Mouse (Mus musculus) heart, embryonic 10.5 days (tissue): ENCODE measurements around the gene Zfp28. TPM values are rescaled to one million over a fixed set of nuclear protein-coding genes. Genes with fewer than 3 reads are reported as not detected.

Source experiments
- DNase-seq: peaks from one replicate; pipeline ENCODE4 v3.0.0-alpha.2; 2017; ENCODE audit warnings: low spot score
- H3K27ac ChIP-seq: fragments of 300-500 bp; sonication (generic); 2 replicates; pipeline ENCODE4 v1.5.1; 2016; ENCODE audit warnings: mild to moderate bottlenecking
- H3K27me3 ChIP-seq: fragments of 300-500 bp; sonication (generic); 2 replicates; pipeline ENCODE4 v1.6.1; 2016; ENCODE audit warnings: mild to moderate bottlenecking; ENCODE audit not compliant: poor library complexity, insufficient read depth, severe bottlenecking
- H3K36me3 ChIP-seq: fragments of 300-500 bp; sonication (generic); 2 replicates; pipeline ENCODE4 v1.6.1; 2016; ENCODE audit warnings: mild to moderate bottlenecking, moderate library complexity
- H3K4me1 ChIP-seq: fragments of 300-500 bp; sonication (generic); 2 replicates; pipeline ENCODE4 v1.6.1; 2016; ENCODE audit warnings: mild to moderate bottlenecking
- H3K4me3 ChIP-seq: fragments of 300-500 bp; sonication (generic); 2 replicates; pipeline ENCODE4 v1.5.1; 2016; ENCODE audit warnings: mild to moderate bottlenecking, moderate library complexity
- H3K9me3 ChIP-seq: fragments of 300-500 bp; sonication (generic); 2 replicates; pipeline ENCODE4 v1.6.1; 2016; ENCODE audit warnings: mild to moderate bottlenecking, moderate library complexity
- WGBS: fragments of 180-500 bp; shearing (Covaris S2); methylation state at CpG from one replicate; pipeline ENCODE4 v1.1.7; 2016; 5-methylcytosine and 5-hydroxymethylcytosine counted together
- polyA plus RNA-seq: library from polyadenylated mRNA; unstranded; fragments of >200 nt; fragmentation: Nextera tagmentation; extraction: Ambion mirVana; gene quantifications from 2 replicates; pipeline ENCODE4 v1.2.1, GENCODE M21; 2016

Gene Zfp28
- polyA plus RNA-seq: 8.6 and 9.5 TPM in 2 replicates

DNA sequence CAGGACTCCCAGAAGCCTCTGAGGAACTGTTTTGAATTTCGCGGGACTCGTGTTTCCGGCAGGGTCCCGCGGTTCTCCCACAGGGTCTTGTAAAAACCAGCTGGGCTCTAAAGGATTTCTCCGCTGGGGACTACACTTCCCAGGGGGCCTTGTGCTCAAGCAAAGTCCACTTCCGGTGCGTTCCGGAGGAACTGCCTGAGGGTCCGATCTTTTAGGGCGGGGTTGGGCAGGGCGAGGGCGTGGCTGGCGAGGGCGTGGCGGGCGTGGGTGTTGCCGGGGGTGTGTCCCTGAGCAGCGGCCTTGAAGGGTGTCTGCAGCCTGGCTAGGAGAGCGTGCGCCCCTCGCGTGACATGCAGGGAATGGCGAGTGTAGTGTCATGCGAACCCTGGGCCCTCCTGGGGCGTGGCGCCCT is at the start of gene Zfp28:
Gene Zfp28, plus strand, starts transcription at position 252 of the 412 bp plus-strand sequence.
- H3K4me3 ChIP-seq: peak within 1 kb of the TSS; percentile 70
- H3K36me3 ChIP-seq: peaks cover 13% of the 10 kb centered on the region
- no peaks in the 10 kb centered on the region for H3K27me3 ChIP-seq
- H3K27ac ChIP-seq: peak within 1 kb of the TSS; percentile 86
- peaks cover 6% of the 10 kb centered on the region; the same call in 1 of the 2 replicates for H3K4me1 ChIP-seq
- 1% methylated on average over 28 of the region's 28 CpGs for WGBS
- peak; percentile 99 for DNase-seq
- H3K9me3 ChIP-seq: no peaks in the 10 kb centered on the region

DNA sequence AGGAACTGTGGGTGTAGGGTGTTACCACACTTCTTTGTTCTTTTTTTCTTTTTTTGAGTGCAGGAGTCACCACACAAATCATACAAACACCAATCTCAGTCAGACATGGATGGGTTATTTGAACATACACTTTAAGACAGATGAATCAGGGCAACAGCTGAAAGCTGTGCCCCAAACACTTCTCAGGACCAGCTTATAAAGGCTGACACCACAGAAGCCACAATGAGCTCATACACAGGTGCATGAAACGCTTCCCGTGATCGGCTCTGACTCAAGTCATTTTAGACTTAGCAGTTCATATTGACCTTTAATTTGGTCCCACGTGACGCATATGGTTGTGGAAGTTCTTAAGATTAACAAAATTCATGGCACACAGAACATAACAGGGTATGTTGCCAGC is 43.2 kb upstream of the Zfp28 start:
- Histone ChIP-seq H3K9me3 (no peaks in the 10 kb centered on the region), H3K27me3 (no peaks in the 10 kb centered on the region), H3K4me3 (no peak overlapping the region), H3K36me3 (no peaks in the 10 kb centered on the region), H3K27ac (no peak overlapping the region), H3K4me1 (no peaks in the 10 kb centered on the region)
- 71% methylated on average over 5 of the region's 5 CpGs for WGBS
- DNase-seq: no peak

DNA sequence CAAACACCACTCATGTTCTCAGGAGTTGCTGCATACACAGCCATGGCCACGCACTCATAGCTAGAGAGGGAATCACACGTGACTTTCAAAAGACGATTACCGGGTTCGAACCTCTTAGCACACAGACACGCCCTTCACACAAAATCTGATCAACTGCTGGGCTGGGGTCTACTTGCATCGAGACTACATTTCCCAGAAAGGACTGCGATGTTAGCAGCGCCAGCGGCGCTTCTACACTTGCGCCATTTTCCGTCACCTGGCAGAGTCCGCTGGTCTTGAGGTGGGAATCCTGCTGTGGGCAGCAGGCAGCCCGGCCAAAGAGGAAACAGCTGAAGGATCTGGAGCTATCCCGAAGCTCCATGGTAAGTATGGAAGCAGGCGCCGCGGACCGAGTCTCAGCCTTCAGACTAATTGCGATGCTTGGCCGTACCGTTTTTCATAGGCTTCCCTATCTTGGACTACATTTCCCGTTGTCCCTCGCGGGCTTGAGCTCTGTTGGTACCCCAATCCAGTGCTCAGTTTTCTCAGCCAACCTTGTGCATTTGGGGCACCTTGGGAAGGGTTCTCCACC is 39.5 kb upstream of the Zfp28 start, which contains the start of gene Gm3854:
Gene Gm3854, plus strand, starts transcription at position 259 of the 571 bp plus-strand sequence.
- H3K27me3 ChIP-seq: no peaks in the 10 kb centered on the region
- under 1% methylated on average over 26 of the region's 26 CpGs for WGBS
- DNase-seq: peak; percentile 92
- peak within 1 kb of the TSS; percentile 77 for H3K4me3 ChIP-seq
- H3K9me3 ChIP-seq: no peaks in the 10 kb centered on the region
- no peaks in the 10 kb centered on the region for H3K4me1 ChIP-seq
- H3K36me3 ChIP-seq: no peaks in the 10 kb centered on the region
- peak within 1 kb of the TSS; percentile 89 for H3K27ac ChIP-seq

DNA sequence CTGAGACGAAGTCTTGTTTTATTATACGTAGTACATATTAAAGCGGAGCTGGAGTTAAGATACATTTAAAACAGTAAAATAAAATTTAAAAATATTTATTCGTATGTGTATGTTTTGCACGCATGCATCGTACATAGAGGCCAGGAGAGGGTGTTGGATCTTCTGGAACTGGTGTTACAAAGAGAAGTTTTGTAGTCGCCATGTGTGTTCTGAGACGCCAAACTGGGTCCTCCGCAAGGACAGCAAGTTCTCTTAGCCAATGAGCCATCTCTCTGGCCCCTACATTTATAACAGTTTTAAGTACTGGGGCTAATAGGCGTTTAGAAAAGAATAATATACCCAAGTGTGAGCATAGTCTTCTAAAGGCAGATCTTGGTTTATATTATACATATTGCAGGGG is 39.0 kb upstream of the Zfp28 start:
- Histone ChIP-seq H3K4me1 (no peaks in the 10 kb centered on the region), H3K9me3 (no peaks in the 10 kb centered on the region), H3K27ac (peak overlapping the region; percentile 89; the same call in 1 of the 2 replicates), H3K36me3 (no peaks in the 10 kb centered on the region), H3K27me3 (no peaks in the 10 kb centered on the region), H3K4me3 (peak overlapping the region; percentile 77)
- 32% methylated on average over 10 of the region's 10 CpGs for WGBS
- peak; percentile 28 for DNase-seq

DNA sequence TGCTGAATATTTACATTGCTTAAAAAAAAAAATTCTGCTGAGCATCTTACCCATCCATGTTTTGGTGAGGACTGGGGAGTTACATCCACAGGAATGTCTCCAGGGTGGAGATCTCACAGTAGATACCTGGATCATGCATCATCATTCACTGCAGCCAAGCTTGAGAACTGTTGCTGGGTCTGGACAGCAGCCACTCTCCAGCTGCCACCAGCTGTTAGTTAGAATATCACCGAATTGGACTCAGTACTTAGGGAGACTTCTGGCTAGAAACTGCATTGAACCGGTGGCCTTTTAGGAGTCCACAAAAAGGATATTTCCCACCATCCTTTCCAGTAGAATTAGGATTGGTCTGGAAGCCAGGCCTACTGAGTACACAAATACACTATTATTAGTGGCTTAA is 25.0 kb upstream of the Zfp28 start:
- Histone ChIP-seq H3K36me3 (peaks cover 14% of the 10 kb centered on the region; the same call in 1 of the 2 replicates), H3K27ac (no peak overlapping the region), H3K9me3 (no peaks in the 10 kb centered on the region), H3K4me3 (no peak overlapping the region), H3K4me1 (no peaks in the 10 kb centered on the region; the same call in 1 of the 2 replicates), H3K27me3 (no peaks in the 10 kb centered on the region)
- no peak for DNase-seq
- WGBS: 63% methylated on average over 2 of the region's 2 CpGs

DNA sequence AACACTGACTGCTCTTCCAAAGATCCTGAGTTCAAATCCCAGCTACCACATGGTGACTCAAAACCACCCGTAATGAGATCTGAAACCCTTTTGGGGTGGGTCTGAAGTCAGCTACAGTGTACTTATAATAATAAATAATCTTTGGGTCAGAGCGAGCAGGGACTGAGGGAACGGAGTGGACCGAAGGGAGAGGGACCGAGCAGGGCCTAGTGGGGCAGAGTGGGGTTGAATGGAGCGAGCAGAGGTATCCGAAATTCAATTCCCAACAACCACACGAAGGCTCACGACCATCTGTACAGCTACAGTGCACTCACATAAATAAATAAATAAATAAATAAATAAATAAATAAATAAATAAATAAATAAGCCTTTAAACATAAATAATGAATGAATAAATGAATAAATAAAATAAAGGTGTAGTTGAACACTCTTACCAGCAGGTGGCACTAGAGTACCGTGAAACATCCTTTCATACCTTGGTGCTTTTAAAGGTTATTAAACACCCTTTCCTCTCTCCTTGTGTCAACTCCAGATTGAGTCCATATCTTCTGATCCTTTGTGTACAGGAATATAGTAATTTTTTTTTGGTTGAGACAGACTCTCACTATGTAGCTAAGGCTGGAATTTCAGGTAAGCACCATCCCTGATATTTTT is 24.0 kb upstream of the Zfp28 start:
- WGBS: 55% methylated on average over 10 of the region's 10 CpGs
- H3K4me1 ChIP-seq: peaks cover 4% of the 10 kb centered on the region; the same call in 1 of the 2 replicates
- no peak overlapping the region for H3K27ac ChIP-seq
- no peaks in the 10 kb centered on the region for H3K9me3 ChIP-seq
- no peak overlapping the region for H3K4me3 ChIP-seq
- H3K36me3 ChIP-seq: peaks cover 7% of the 10 kb centered on the region; the same call in 1 of the 2 replicates
- peak; percentile 67 for DNase-seq
- H3K27me3 ChIP-seq: no peaks in the 10 kb centered on the region

DNA sequence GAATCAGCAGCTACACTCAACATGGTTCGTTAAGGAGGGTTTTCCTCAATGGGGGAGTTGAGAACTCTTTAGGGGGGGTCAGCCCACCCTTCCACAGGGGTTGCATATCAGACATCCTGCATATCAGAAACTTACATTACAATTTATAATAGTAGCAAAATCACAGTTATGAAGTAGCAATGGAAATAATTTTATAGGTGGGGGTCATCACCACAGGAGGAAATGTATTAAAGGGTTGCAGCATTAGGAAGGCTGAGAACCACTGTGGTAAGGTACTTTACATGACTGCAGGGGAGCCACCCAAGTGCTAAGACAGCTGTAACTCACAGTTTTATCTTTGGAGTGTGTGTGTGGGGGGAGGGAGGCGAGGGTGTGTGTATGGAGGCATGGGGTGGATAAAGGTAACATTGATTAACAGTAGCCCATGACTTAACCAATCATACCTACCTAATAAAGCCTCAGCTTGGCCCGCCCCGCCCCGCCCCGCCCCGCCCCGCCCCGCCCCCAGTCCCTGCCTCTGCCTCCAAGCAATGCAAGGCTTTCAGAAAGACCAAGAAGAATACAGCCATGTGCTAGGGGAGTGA is 22.5 kb upstream of the Zfp28 start:
- no peaks in the 10 kb centered on the region for H3K9me3 ChIP-seq
- no peak overlapping the region for H3K4me3 ChIP-seq
- 12% methylated on average over 9 of the region's 9 CpGs for WGBS
- peaks cover 4% of the 10 kb centered on the region; the same call in 1 of the 2 replicates for H3K4me1 ChIP-seq
- DNase-seq: no peak
- no peak overlapping the region for H3K27ac ChIP-seq
- no peaks in the 10 kb centered on the region for H3K36me3 ChIP-seq
- no peaks in the 10 kb centered on the region for H3K27me3 ChIP-seq

DNA sequence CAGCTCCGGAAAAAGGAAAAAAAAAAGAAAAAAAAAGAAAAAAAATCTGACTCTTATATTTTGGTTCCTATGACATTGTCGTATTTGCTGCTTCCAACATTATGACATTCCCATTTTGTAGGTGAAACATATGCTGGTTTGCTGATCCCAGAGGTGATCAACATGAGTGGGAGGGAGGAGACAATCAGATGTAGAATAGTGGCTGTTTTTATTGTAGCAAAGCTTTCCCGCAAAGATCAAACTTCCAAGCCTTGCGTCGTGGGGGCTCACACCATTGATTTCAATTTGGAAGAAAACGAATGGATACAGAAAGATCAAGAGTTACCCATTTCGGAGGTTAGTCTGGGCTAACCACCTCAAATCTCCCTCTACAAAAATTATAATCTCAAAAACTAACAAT is 21.3 kb upstream of the Zfp28 start:
- 25% methylated on average over 7 of the region's 7 CpGs for WGBS
- H3K4me3 ChIP-seq: peak overlapping the region; percentile 69
- H3K27me3 ChIP-seq: no peaks in the 10 kb centered on the region
- DNase-seq: no peak
- peak overlapping the region; percentile 85 for H3K27ac ChIP-seq
- no peaks in the 10 kb centered on the region for H3K9me3 ChIP-seq
- H3K4me1 ChIP-seq: peaks cover 4% of the 10 kb centered on the region; the same call in 1 of the 2 replicates
- H3K36me3 ChIP-seq: no peaks in the 10 kb centered on the region

DNA sequence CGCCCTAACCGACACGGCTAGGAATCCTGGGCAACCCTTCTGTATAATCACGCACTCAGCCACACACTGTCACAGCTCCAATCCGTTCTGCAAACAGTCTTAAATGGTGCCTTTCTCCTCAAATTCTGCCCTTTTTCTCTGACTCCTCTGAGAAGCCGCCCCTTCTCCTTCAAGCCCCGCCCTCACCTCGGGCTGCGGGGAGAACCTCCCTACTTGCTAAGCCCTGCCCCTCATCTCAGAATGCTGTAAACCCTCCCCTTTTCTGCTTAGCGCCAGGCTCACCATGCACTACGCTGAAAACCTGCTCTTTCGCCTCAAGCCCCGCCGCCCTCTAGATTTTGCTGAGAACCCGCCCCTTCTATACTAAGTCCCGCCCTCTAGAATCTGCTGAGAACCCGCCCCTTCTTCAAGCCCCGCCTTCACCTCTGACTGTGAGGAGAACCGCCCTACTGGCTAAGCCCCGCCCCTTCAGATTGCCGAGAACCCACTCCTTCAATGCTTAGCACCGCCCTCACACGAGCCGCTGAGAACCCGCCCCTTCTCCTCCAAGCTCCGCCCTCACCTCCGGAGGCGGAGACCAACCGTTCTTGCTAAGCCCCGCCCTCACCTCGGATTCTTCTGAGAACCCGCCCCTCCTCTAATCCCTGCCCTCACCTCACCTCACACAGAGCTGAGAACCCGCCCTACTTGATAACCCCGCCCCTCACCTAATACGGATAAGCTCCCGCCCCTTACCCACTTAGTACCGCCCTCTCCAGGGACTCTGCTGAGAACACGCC is 20.6 kb upstream of the Zfp28 start:
- H3K4me1 ChIP-seq: peaks cover 4% of the 10 kb centered on the region; the same call in 1 of the 2 replicates
- H3K27ac ChIP-seq: peak overlapping the region; percentile 85
- peak overlapping the region; percentile 69 for H3K4me3 ChIP-seq
- no peaks in the 10 kb centered on the region for H3K9me3 ChIP-seq
- no peaks in the 10 kb centered on the region for H3K36me3 ChIP-seq
- H3K27me3 ChIP-seq: no peaks in the 10 kb centered on the region
- peak; percentile 100 for DNase-seq
- WGBS: under 1% methylated on average over 38 of the region's 38 CpGs

DNA sequence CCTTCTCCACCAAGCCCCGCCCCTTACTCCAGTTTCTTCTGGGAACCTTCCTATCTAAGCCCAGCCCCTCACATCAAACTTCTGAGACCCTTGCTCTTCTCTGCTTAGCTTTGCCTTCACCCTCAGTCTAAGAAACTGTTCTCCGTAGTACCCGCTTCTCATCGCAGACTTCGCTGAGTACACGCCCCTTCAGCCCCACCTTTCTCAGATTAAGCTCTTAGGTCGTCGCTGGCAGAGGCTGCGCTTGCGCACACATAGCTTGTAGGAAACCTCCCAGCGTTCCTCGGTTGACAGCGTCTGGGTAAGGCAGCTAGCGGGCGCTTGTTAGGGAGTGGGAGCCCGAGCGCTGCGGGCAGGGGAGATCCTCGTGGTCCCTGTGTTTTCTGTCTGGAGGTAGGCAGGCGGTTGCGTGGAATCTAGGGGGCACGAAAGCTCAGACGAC is 20.0 kb upstream of the Zfp28 start, which contains the start of gene Zfp78:
Gene Zfp78, plus strand, starts transcription at position 234 of the 442 bp plus-strand sequence.
- WGBS: 0% methylated on average over 23 of the region's 23 CpGs
- no peaks in the 10 kb centered on the region for H3K36me3 ChIP-seq
- peak within 1 kb of the TSS; percentile 69 for H3K4me3 ChIP-seq
- H3K27me3 ChIP-seq: no peaks in the 10 kb centered on the region
- H3K27ac ChIP-seq: peak within 1 kb of the TSS; percentile 85
- peak; percentile 96 for DNase-seq
- H3K4me1 ChIP-seq: peaks cover 4% of the 10 kb centered on the region; the same call in 1 of the 2 replicates
- H3K9me3 ChIP-seq: no peaks in the 10 kb centered on the region

DNA sequence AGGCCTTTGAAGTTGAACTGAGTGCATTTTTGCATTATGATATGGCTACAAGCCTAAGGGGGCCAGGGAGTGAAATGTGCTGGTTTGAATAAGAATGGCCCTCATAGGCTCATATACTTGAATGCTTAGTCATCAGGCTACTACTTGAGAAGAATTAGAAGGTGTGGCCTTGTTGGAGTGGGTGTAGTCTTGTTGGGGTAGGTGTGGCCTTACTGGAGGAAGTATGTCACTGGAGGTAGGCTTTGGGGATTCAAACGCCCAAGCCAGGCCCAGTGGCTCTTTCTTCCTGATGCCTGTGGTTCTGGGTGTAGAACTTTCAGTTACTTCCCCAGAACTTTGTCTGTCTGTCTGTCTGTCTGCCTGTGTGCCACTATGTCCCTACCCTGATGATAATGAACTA is 18.3 kb upstream of the Zfp28 start:
- no peaks in the 10 kb centered on the region for H3K9me3 ChIP-seq
- DNase-seq: no peak
- H3K4me3 ChIP-seq: no peak overlapping the region
- no peak overlapping the region for H3K27ac ChIP-seq
- H3K4me1 ChIP-seq: peaks cover 4% of the 10 kb centered on the region; the same call in 1 of the 2 replicates
- H3K27me3 ChIP-seq: no peaks in the 10 kb centered on the region
- 55% methylated on average over 1 of the region's 1 CpGs for WGBS
- no peaks in the 10 kb centered on the region for H3K36me3 ChIP-seq

DNA sequence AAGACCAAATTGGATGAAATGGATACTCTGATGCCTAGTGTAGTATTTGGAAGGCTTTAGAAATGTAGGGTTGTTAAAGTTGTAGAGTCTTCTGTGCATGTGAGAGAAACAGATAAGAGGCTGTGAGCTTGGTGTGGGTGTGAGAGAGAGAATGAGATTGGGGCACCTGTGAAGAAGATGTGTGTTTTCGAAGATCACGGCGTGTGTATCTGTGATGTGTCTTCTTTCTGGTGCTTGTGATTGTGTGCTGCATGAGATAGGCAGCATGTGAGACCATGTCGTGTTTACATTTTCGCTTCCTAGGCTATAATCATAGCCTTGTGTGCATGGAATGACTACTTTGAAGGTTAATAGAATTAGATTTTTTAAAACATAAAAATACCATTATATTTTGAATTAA is 15.9 kb upstream of the Zfp28 start:
- Histone ChIP-seq H3K27me3 (no peaks in the 10 kb centered on the region), H3K4me1 (peaks cover 4% of the 10 kb centered on the region; the same call in 1 of the 2 replicates), H3K4me3 (no peak overlapping the region), H3K36me3 (no peaks in the 10 kb centered on the region), H3K9me3 (no peaks in the 10 kb centered on the region), H3K27ac (no peak overlapping the region)
- no peak for DNase-seq
- 76% methylated on average over 5 of the region's 5 CpGs for WGBS
